Mouse (Mus musculus) midbrain, postnatal 0 days (tissue): ENCODE measurements around the gene Kng1. TPM values are rescaled to one million over a fixed set of nuclear protein-coding genes. Genes with fewer than 3 reads are reported as not detected.
A peak's percentile ranks its signal among the peaks of the same experiment; 100 is the strongest.
"Not testable (repeated sequence)": the region's sequence is repeated elsewhere in the genome, so short reads cannot be mapped to it uniquely, and the experiment has no call there.

Experiments
- ATAC-seq: fragments of 200-750 bp; cut with Nextera tagmentation; 2 replicates; pipeline ENCODE4 v1.8.0; 2017; ENCODE audit warnings: moderate number of reproducible peaks, mild to moderate bottlenecking, moderate TSS enrichment, moderate library complexity; ENCODE audit not compliant: low FRiP score
- DNase-seq: peaks from one replicate; pipeline ENCODE4 v3.0.0-alpha.2; 2015; ENCODE audit warnings: low spot score
- H3K27ac ChIP-seq: fragments of 300-500 bp; sonication (generic); 2 replicates; pipeline ENCODE4 v1.5.1; 2014; ENCODE audit warnings: low read depth, mild to moderate bottlenecking, low read length, mixed read lengths
- H3K27me3 ChIP-seq: fragments of 300-500 bp; sonication (generic); 2 replicates; pipeline ENCODE4 v1.6.1; 2014; ENCODE audit warnings: low read length, control low read depth, mixed read lengths; ENCODE audit not compliant: insufficient read depth
- H3K36me3 ChIP-seq: fragments of 300-500 bp; sonication (generic); 2 replicates; pipeline ENCODE4 v1.6.1; 2014; ENCODE audit warnings: low read length, control low read depth, mixed read lengths; ENCODE audit not compliant: insufficient read depth
- H3K4me1 ChIP-seq: fragments of 300-500 bp; sonication (generic); 2 replicates; pipeline ENCODE4 v1.6.1; 2014; ENCODE audit warnings: mild to moderate bottlenecking, control low read depth, antibody characterized with exemption, low read length, mixed read lengths; ENCODE audit not compliant: insufficient read depth
- H3K4me2 ChIP-seq: fragments of 300-500 bp; sonication (generic); 2 replicates; pipeline ENCODE4 v1.6.1; 2014; ENCODE audit warnings: low read depth, mild to moderate bottlenecking, low read length, mixed read lengths; ENCODE audit not compliant: poor library complexity, severe bottlenecking
- H3K4me3 ChIP-seq: fragments of 300-500 bp; sonication (generic); 2 replicates; pipeline ENCODE4 v1.5.1; 2014; ENCODE audit warnings: low read depth, mild to moderate bottlenecking, low read length, moderate library complexity
- H3K9ac ChIP-seq: fragments of 300-500 bp; sonication (generic); replicated peaks from 2 replicates; pipeline ENCODE4 v1.6.1; 2014; ENCODE audit warnings: mild to moderate bottlenecking, low read length, moderate library complexity, mixed read lengths; ENCODE audit not compliant: poor library complexity, severe bottlenecking
- H3K9me3 ChIP-seq: fragments of 300-500 bp; sonication (generic); 2 replicates; pipeline ENCODE4 v1.6.1; 2016; ENCODE audit warnings: low read length, control low read depth
- CTCF ChIP-seq: IDR thresholded peaks from 2 replicates; pipeline ENCODE4 v1.5.1; 2016; ENCODE audit warnings: antibody characterized with exemption, mild to moderate bottlenecking
- whole genome bisulfite sequencing: fragments of 180-500 bp; shearing (Covaris S2); extraction: QIAGEN DNeasy Blood & Tissue Kit; methylation state at CpG from one replicate; pipeline ENCODE4 v1.1.7; 2014; 5-methylcytosine and 5-hydroxymethylcytosine counted together
- polyA plus RNA-seq: library from polyadenylated mRNA; unstranded; fragments of >200 nt; fragmentation: Nextera tagmentation; extraction: Ambion mirVana; gene quantifications from 2 replicates; pipeline ENCODE4 v1.2.1, GENCODE M21; 2015
- total RNA-seq: library from RNA; depleted of rRNA; stranded (reverse); fragments of >200 nt; gene quantifications from 2 replicates; pipeline ENCODE4 v1.2.3, GENCODE M21; 2014; rRNA removed

Kng1 gene
- not detected in 2 replicates for total RNA-seq
- not detected in 2 replicates for polyA plus RNA-seq

GRCm38 (mm10) chr16:23057668-23058447 lies at the start of gene Kng1:
Gene Kng1, plus strand, starts transcription at chr16:23057865.
- H3K27ac ChIP-seq, H3K4me2 ChIP-seq, H3K27me3 ChIP-seq, DNase-seq, ATAC-seq, H3K9ac ChIP-seq, H3K4me1 ChIP-seq, H3K9me3 ChIP-seq, H3K4me3 ChIP-seq, H3K36me3 ChIP-seq: not testable (repeated sequence)
- WGBS = 74% methylated on average over 1 of the region's 1 CpGs

GRCm38 (mm10) chr16:23013786-23014185 lies 43.9 kb upstream of the Kng1 start:
- not testable (repeated sequence) for H3K36me3 ChIP-seq, H3K4me1 ChIP-seq, ATAC-seq, H3K4me2 ChIP-seq, H3K9ac ChIP-seq, H3K9me3 ChIP-seq, H3K27ac ChIP-seq, DNase-seq, H3K4me3 ChIP-seq, H3K27me3 ChIP-seq
- whole genome bisulfite sequencing = 81% methylated on average over 2 of the region's 2 CpGs

- not testable (repeated sequence) for H3K9ac ChIP-seq, H3K9me3 ChIP-seq, H3K4me1 ChIP-seq, H3K36me3 ChIP-seq, H3K4me3 ChIP-seq, H3K27ac ChIP-seq, H3K27me3 ChIP-seq, H3K4me2 ChIP-seq
- WGBS = 31% methylated on average over 8 of the region's 8 CpGs
- DNase-seq = peak; percentile 30
- peak; percentile 47; the same call in 1 of the 2 replicates for ATAC-seq
Measured at GRCm38 (mm10) chr16:23014645-23015044, 43.0 kb upstream of the Kng1 start.

GRCm38 (mm10) chr16:23020571-23020970 lies 37.1 kb upstream of the Kng1 start:
- H3K4me3 ChIP-seq, H3K9ac ChIP-seq, H3K4me2 ChIP-seq, ATAC-seq, H3K9me3 ChIP-seq, H3K4me1 ChIP-seq, DNase-seq, H3K27me3 ChIP-seq, H3K27ac ChIP-seq, H3K36me3 ChIP-seq: not testable (repeated sequence)
- 21% methylated on average over 1 of the region's 1 CpGs for WGBS

- Histone ChIP-seq H3K27ac (no peak overlapping the region), H3K4me1 (no peaks in the 10 kb centered on the region), H3K36me3 (no peaks in the 10 kb centered on the region), H3K4me2 (no peak overlapping the region), H3K9me3 (no peaks in the 10 kb centered on the region), H3K27me3 (no peaks in the 10 kb centered on the region), H3K9ac (no peak overlapping the region), H3K4me3 (no peak overlapping the region)
- ATAC-seq = no peak
- TF ChIP-seq CTCF = no peak
- no peak for DNase-seq
- 37% methylated on average over 6 of the region's 6 CpGs for WGBS
Measured at GRCm38 (mm10) chr16:23025111-23025510, 32.6 kb upstream of the Kng1 start.

- H3K4me2 ChIP-seq = no peak overlapping the region
- no peak for ATAC-seq
Measured at GRCm38 (mm10) chr16:23026582-23026981, 31.1 kb upstream of the Kng1 start.

GRCm38 (mm10) chr16:23027341-23027740 lies 30.3 kb upstream of the Kng1 start:
- not testable (repeated sequence) for H3K9ac ChIP-seq, ATAC-seq, H3K36me3 ChIP-seq, DNase-seq, H3K4me2 ChIP-seq, H3K9me3 ChIP-seq, H3K4me1 ChIP-seq, H3K27me3 ChIP-seq, H3K4me3 ChIP-seq, H3K27ac ChIP-seq
- WGBS = 72% methylated on average over 3 of the region's 3 CpGs

More at GRCm38 (mm10) chr16:23026582-23026981, 31.1 kb upstream of the Kng1 start:
- H3K9ac ChIP-seq = no peak overlapping the region
- H3K27ac ChIP-seq = no peak overlapping the region
- no peak overlapping the region for H3K4me3 ChIP-seq
- no peaks in the 10 kb centered on the region for H3K27me3 ChIP-seq
- no peaks in the 10 kb centered on the region for H3K36me3 ChIP-seq
- no peaks in the 10 kb centered on the region for H3K4me1 ChIP-seq
- no peak for TF ChIP-seq CTCF
- no peak for DNase-seq
- no peaks in the 10 kb centered on the region for H3K9me3 ChIP-seq

- ATAC-seq, DNase-seq: not testable (repeated sequence)
- 83% methylated on average over 3 of the region's 3 CpGs for WGBS
Measured at GRCm38 (mm10) chr16:23028966-23029600, 28.6 kb upstream of the Kng1 start, which contains the start of gene Kng2. Gene Kng2, minus strand, starts transcription at chr16:23029482.

More at GRCm38 (mm10) chr16:23028966-23029600, 28.6 kb upstream of the Kng1 start, which contains the start of gene Kng2:
- not testable (repeated sequence) for H3K4me2 ChIP-seq, H3K27me3 ChIP-seq, H3K9ac ChIP-seq, H3K9me3 ChIP-seq, H3K4me3 ChIP-seq, H3K4me1 ChIP-seq, H3K27ac ChIP-seq, H3K36me3 ChIP-seq
